Mouse (Mus musculus): ENCODE data around the gene Map3k9.

GRCm38 (mm10) chr12:81719715-81720114, 61.3 kb downstream of the Map3k9 start:
- TF ChIP-seq CTCF (IDR thresholded peaks at IDR 0.05; ENCODE audit: low read depth) (no peak), EP300 (IDR thresholded peaks at IDR 0.05; ENCODE audit: low read depth) (no peak)

Measured in heart, postnatal 0 days (tissue).